Mouse (Mus musculus): Measurements from ENCODE around the gene Lamc1. TPM values are rescaled to one million over a fixed set of nuclear protein-coding genes. Genes with fewer than 3 reads are reported as not detected.
A peak's percentile ranks its signal among the peaks of the same experiment; 100 is the strongest.

Gene Lamc1
- total RNA-seq, 2 experiments from 2014 or later, result 1.3 to 3.0 TPM

DNA sequence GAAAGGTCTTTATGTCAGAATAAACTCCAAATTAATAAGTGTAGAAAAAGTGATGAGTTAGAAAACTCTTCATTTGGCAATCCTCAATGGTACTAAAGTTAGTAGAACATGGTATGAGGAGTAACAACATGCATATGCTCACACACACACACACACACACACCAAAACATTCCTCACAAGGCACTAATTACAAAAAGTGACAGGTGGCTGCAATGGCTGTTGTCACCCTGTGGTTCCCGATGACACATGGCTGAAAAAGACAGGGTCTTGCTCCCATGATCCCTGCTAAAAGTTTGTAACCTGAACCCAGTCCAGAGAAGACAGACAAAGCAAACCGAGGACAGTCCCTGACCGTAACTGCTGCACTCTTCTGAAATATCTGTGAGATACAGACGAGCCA is 121.6 kb downstream of the Lamc1 start:
- no peak for ATAC-seq (replicated peaks; ENCODE audit: low FRiP score, low TSS enrichment, poor library complexity, severe bottlenecking)

DNA sequence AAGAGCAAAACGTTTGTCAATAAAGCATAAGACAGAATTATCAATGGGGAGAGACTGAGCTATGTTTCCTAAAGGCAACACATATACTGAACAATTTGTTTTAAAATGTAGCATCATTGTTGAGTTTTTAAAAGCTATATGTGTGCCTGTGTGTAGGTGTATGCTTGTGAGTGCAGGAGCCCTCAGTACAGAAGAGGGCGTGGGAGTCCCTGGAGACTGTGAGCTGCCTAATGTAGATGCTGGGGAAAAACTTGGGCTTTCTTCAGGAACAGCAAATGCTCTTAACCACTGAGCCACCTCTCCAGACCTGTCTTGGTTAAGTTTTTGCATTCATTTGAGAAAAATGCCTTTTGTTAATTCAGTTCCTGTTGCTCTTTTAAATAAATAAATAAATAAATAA is 122.4 kb downstream of the Lamc1 start:
- ATAC-seq (replicated peaks; ENCODE audit: low FRiP score, low TSS enrichment, poor library complexity, severe bottlenecking), result no peak

DNA sequence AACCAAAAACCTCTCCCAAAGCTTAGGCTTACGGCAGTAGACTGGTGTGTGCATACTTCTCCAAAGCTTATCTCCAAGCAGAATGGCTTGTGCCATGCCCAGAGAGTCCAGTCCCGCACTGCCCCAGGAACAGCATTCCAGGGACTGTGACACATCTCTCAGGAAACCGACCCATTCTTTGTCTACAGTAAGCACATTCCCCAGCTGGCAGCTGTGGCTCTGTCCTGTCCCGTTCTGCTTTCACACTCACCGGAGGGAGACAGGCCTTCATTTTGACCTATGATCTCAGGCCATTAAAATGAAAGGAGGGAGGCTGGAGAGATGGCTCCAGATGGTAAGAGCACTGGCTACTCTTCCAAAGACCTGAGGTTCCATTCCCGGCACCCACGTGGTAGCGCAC is 130.4 kb downstream of the Lamc1 start:
- ATAC-seq (replicated peaks; ENCODE audit: low FRiP score, low TSS enrichment, poor library complexity, severe bottlenecking), result no peak

DNA sequence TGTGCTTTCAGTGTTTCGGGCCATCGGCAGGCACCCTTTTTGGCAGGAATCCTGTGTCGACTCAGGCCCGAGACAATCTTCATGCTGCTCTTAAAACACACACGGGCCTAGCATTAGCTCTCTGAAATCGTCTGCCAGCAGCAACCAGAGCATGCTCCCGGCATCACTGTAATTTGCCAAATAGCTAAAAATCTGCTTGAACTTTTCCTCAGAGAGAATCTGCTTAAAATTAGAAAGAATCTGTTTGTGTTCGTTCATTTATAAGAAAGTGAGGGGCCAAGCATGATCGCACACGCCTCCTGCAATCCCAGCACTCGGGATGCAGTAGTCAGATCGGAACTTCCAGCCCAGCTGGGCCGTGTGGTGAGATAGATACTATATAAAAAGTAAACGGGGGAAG is 131.1 kb downstream of the Lamc1 start:
- ATAC-seq (replicated peaks; ENCODE audit: low FRiP score, low TSS enrichment, poor library complexity, severe bottlenecking), result no peak

DNA sequence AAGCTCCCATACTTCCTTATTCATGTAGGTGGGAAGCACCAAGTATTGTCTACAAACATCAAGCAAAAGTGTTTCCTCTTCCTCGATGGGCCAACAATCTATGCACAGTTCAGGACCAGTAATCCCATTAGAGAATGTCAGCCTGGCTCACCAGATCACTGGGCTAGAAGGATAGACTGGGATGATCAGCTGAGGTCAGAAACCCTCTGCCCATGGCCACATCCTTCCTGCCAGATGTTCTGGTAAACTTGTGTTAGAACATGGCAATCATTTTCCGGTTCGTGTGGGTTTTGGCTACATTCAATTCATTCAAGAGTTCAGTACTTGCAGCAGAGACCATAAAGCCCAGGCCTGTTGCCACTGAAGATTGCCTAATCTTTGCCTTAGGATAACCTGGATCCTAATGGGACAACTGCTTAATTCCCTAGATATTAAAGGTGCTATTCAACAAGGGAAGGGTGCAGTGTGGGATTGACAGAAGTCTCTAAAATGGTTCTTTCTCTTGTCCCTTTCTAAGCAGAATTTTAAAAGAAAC is 135.2 kb downstream of the Lamc1 start:
- ATAC-seq (replicated peaks; ENCODE audit: low FRiP score, low TSS enrichment, poor library complexity, severe bottlenecking), result no peak

DNA sequence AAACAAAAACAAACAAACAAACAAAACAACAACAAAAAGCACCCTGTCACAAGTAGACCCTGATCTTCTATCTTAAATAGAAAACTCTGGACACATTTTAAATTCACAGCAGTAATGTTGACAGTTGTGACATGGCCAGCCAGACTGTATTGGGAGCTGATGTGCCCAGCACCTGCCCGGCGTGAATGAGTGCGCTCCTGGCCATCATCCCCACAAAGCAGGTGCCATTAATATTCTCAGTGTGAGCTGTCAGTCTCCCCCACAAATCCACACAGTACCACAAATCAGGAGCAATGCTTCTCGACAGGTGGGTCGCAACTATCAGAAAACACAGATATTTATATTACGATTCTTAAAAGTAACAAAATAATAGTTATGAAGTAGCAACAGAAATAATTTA is 139.6 kb downstream of the Lamc1 start:
- ATAC-seq (replicated peaks; ENCODE audit: low FRiP score, low TSS enrichment, poor library complexity, severe bottlenecking), result no peak

DNA sequence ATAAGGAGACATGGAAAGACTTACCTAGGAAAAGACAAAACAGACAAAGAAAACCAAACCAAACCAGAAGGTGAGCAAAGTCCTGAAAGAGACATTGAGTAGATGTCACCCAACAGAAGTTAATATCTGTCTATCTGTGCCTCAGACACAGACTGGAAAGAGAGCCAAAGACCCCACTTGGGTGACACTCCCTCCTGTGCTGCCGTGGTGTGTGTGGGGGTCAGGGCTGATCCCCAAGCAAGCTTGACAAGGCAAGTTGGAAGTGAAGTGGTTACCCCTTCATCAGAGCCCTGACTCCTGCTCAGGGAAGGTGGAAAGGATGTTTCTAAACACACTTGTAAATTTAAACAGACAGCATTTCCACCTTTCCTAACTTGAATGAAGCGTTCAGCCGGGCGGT is 140.2 kb downstream of the Lamc1 start:
- no peak for ATAC-seq (replicated peaks; ENCODE audit: low FRiP score, low TSS enrichment, poor library complexity, severe bottlenecking)

DNA sequence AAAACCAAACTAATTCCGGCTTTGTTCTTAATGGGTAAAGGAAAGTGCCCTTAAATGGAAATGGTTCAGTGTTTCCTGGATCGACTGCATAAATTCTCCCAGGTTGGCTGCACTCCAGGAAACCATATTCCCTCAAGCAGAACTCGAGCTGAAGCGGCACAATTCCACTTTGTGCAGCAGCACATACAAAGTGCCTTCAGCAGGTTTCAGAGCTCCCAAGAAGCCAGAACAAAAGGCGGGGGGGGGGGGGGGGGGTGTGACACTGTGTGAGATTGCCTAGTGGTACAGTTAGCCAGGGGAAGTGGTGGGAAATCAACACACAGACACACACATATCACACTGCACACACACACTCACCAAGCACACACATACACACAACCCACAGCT is 140.7 kb downstream of the Lamc1 start:
- no peak for ATAC-seq (replicated peaks; ENCODE audit: low FRiP score, low TSS enrichment, poor library complexity, severe bottlenecking)

DNA sequence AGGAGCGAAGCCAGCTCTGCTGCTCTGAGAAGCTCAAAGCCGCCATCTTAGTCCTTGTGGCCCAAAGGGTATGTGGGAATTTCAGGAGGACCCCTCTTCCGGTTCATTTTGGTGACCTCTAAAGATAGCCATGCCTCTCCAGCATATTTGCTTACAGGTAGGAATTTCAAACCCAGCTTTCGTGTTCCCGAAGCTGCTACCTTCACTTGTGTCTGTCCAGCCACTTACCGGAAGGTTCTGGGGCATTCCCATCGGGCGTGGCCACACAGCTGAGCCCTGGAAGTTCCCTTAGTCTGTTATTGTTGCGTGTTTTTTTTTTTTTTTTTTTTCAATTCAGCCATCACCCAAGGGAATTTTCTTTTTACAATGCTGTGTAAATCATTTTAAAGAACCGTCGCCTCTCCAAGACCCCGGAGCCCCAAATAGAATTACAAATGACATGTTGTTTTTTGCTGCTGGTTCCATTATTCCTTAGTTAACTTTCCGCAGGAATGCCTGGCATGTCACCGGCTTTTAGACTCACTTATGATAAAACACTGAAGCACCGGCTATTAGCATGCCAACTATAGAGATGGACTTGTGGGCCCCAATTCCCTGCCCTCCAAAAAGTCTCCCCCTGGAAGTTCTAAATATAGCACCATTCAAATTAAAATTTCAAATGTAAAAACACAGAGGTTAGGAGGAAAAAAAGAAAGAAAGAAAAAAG is 141.2 kb downstream of the Lamc1 start:
- ATAC-seq (replicated peaks; ENCODE audit: low FRiP score, low TSS enrichment, poor library complexity, severe bottlenecking), result no peak

DNA sequence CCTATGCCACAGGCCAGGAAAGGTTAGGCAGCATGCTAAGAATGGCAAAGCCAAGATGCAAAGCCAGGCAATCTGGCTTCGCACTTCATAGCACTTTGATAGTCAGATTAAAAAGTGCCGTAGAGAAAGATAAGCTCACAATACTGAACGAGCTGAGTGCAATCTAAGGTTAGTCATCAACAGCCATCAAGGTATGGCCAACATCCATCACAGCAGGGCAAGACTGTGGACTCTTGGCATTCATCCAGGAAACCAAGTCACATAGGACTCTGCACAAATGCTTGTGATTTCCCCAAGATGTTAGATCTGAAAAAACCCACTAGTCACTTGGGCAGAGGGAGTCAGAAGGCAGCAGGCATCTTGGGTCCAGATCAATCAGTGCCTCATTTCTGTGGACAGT is 144.5 kb downstream of the Lamc1 start:
- no peak for ATAC-seq (replicated peaks; ENCODE audit: low FRiP score, low TSS enrichment, poor library complexity, severe bottlenecking)

DNA sequence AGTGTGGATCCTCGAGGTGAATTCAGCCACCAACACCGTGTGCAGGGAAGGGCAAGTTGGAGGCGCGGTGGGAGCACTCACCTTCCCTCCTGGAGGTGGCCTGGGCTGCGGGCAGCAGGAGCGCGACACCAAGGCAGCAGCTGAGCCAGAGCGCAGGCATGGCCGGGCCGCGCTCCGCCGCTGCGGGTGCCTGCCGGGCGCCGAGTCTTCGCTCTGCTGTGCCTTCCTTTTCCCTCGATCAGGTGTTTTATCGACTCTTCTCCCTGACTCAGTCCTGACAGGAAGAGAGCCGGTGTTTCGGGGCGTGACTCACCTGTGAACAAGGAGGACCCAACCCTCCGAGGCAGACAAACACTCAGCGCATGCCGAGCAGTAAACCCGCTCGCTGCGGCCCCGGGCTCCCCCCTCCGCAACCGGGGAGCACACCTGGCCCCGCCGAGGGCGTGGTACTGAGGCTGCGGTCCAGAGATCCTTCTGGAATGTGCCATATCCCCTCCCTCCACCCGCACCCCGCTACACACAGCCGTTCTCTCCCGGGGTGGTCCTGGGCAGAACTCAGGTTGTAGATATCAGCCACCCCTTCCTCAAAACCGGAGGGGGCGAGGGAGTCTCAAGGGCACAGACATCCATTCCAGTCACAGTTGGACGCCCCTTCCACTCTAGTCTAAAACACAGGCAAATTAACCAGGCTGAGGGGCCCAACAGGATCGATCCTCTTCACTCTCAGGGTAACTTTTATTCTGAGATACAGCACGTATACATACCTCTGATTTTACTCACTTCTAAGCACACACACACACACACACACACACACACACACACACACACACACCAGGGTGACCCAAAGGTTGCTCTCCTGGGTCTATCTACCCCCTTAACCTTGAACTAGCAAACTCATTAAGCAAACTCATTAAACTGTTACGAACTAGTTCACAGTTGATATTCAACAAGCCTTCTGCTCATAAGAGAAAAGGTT is 146.5 kb downstream of the Lamc1 start, which contains the start of gene Lamc2:
TSS of gene Lamc2 (minus strand) at position 620 of the 976 bp plus-strand sequence.
- no peak for ATAC-seq (replicated peaks; ENCODE audit: low FRiP score, low TSS enrichment, poor library complexity, severe bottlenecking)

DNA sequence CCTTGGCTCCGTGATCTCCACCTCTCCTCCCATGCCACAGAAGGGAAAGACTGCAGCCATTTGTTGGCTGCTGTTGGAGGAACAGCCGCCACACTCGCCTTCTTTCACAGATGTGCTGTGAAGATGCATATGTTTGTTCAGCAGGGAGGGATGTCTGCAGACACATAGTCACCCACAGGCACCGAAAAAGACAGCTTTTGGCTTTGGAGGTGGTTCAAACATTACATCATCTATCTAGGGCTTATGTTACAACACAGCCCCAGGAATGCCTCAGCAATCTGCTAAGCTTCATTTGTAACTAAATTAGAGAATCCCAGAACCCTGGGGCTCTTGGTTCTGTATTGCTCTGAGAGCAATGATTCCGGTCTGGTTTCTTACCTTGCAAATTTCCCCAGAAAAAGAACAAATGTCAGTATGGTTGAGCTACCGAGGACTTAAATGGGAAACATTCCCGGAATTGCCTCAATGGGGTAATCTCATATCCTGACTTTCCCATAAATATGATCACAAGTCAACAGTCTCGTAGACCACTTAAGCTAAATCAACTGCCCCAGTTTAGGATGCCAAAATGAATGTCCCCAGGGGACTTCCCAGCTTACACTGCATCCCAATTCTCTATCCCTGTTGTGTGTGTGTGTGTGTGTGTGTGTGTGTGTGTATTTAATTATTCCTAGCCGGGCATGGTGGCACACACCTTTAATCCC is 151.8 kb downstream of the Lamc1 start:
- no peak for ATAC-seq (replicated peaks; ENCODE audit: low FRiP score, low TSS enrichment, poor library complexity, severe bottlenecking)

DNA sequence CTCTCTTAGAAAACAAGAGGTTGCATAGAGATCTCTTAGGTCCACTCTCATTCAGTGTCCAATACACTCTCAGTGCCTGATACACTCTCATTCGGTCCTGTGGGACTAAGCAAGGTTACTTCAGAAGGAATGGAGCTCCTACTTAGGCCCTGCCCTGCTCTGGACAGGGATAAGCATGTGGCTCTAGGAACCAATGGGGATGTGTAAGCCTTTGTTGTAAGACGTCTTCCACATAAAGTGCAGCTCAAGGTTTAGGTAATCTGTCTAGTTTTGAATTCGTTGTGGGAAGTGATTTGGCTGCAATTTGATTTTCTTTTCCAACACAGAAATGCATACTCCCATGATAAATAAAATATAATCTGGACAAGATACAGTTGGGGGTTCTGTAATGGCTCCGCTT is 152.4 kb downstream of the Lamc1 start:
- ATAC-seq (replicated peaks; ENCODE audit: low FRiP score, low TSS enrichment, poor library complexity, severe bottlenecking), result no peak

DNA sequence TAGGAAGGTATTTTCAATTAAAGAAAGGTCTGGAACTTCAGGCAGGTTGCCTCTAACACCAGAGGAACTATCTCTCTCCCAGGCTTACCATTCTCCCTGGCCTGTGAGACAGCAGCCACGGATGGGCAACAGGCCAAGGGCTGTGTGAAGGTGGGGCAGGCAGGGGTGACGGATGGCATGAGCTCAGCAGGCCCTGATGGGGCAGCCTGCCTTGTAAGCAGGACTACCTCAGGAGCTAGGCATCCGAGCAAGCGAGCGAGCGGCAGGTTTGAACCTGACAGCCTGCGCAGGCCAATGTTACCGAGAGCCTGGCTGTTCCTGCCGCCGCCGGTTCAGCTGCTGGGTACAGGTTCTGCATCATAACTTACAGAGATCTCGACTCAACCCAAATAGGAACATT is 157.8 kb downstream of the Lamc1 start:
- peak; percentile 57 for ATAC-seq (replicated peaks; ENCODE audit: low FRiP score, low TSS enrichment, poor library complexity, severe bottlenecking)

DNA sequence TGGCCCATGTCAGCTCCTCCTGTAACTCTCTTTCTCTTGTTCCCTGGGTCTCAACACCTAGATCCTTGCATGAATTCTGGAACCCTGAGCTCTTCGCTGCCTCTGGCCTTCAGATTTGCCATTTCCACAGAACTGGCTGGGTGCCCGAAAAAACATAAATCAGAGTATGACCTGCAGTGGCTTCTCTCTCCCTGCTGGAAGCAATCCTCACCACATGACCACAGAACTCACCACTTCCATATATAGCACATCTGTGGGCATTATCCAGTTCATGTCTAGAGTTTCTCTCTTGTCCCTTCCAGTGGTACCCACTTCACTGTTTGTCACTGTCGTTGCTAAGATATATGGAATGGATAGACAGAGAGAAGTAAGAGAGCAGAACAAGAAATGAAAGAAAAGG is 159.3 kb downstream of the Lamc1 start:
- no peak for ATAC-seq (replicated peaks; ENCODE audit: low FRiP score, low TSS enrichment, poor library complexity, severe bottlenecking)

DNA sequence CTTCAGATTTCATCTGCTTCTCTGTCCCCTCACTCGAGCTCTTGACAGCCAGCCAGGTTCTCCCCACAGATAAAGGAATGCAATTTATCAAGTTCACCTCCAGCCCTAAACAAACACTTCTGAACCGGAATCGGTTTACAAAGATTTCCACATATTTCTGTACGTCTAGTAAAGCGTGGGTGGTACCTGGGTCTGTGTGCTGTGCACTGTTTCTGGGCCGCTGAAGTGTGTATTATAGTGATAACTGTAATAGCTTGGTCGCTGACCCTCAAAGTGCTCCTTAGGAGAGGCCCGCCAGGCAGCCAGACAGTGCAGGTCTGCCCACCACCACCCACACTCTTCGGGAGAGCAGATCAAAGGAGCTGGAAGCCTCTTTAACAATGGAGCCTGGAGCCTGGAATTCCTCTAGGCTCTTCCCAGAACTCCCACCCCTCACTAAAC is 160.3 kb downstream of the Lamc1 start:
- no peak for ATAC-seq (replicated peaks; ENCODE audit: low FRiP score, low TSS enrichment, poor library complexity, severe bottlenecking)

DNA sequence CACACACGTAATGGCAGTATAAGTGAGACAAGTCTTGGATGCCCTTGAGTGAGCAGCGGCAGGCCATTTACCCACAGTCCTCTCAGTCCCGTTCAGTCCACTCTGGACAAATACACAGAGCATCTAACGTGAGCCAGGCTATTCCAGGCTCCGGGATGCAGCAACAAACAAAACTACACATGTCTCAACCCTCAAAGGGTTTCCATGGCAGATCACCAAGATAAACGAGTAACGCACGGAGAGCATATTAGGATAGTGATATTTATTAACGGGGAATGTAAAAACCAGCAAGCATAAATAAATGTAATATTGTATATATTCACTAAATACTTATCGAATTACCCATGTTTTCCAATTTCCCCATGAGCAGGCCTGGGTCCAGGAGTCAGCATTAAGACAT is 161.6 kb downstream of the Lamc1 start:
- ATAC-seq (replicated peaks; ENCODE audit: low FRiP score, low TSS enrichment, poor library complexity, severe bottlenecking), result no peak

Measured in megakaryocyte-erythroid progenitor cell, adult 5-6 weeks (primary cell).